Mouse (Mus musculus): ENCODE results near the gene Gnaq.
"Not testable (repeated sequence)": the region's sequence is repeated elsewhere in the genome, so short reads cannot be mapped to it uniquely, and the experiment has no call there.

The Gnaq gene

DNA sequence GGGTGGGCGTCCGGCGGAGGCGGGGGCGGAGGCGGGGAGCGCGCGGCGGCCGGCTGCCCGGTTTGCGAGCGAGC lies at the start of gene Gnaq:
Gene Gnaq (plus strand): TSS at position 41 of the 74 bp plus-strand sequence.
- DNase-seq (ENCODE audit: low read depth in 2 of 2, low spot score in 2 of 2), result no peak

- not testable (repeated sequence) for DNase-seq (ENCODE audit: low read depth in 2 of 2, low spot score in 2 of 2)
Observed at GRCm38 (mm10) chr19:16083981-16084630, 48.5 kb upstream of the Gnaq start.

- no peak for DNase-seq (ENCODE audit: low read depth in 2 of 2, low spot score in 2 of 2)
Observed at GRCm38 (mm10) chr19:16085248-16085647, 47.4 kb upstream of the Gnaq start.

GRCm38 (mm10) chr19:16086154-16086553 lies 46.5 kb upstream of the Gnaq start:
- peak in 1 of 2 experiments; percentile 3 for DNase-seq (ENCODE audit: low read depth in 2 of 2, low spot score in 2 of 2)

GRCm38 (mm10) chr19:16086581-16086980 lies 46.0 kb upstream of the Gnaq start:
- DNase-seq (ENCODE audit: low read depth in 2 of 2, low spot score in 2 of 2), result no peak

DNA sequence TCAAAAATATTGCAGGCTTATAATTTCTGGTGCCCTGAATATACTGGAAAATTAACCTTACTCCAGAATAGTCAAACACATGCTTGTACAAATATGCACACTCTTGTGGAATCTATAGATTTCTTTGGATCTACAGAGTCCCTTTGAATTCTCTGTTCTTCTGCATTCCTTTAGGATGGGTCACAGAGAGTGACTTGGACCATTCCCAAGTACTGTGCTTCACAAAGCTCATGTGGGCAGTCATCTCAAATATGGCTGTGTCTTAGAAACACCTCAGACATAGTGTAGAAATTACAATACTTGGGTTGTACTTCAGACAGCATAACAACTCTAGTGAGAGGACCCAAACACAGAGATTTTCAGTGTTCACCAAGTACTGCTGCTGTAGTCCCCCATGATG lies 45.2 kb upstream of the Gnaq start:
- DNase-seq (ENCODE audit: low read depth in 2 of 2, low spot score in 2 of 2), result no peak

GRCm38 (mm10) chr19:16093616-16094015 lies 39.0 kb upstream of the Gnaq start:
- no peak for DNase-seq (ENCODE audit: low read depth in 2 of 2, low spot score in 2 of 2)

- no peak for DNase-seq (ENCODE audit: low read depth in 2 of 2, low spot score in 2 of 2)
Observed at GRCm38 (mm10) chr19:16109901-16110300, 22.7 kb upstream of the Gnaq start.

- DNase-seq (ENCODE audit: low read depth in 2 of 2, low spot score in 2 of 2), result no peak
Observed at GRCm38 (mm10) chr19:16110670-16111069, 22.0 kb upstream of the Gnaq start.

DNA sequence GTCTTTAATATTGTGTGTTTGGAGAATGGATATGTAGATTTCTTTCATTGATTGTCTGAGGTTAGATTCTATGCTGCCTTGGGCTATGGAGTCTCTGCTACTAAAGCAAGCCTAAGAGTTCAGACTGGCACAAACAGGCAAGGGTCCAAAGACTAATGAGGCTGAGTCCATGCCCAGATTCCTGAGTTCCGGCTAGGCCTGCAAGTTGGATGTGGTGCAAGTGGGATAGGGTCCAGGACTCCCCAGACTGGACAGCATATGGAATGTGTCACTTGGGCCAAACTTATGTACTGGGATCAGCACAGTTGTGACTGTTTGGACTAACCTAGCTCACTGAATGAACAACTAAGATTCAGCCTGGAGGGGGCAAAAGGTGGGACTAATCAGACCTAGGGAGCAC lies 19.3 kb upstream of the Gnaq start:
- no peak for DNase-seq (ENCODE audit: low read depth in 2 of 2, low spot score in 2 of 2)

DNA sequence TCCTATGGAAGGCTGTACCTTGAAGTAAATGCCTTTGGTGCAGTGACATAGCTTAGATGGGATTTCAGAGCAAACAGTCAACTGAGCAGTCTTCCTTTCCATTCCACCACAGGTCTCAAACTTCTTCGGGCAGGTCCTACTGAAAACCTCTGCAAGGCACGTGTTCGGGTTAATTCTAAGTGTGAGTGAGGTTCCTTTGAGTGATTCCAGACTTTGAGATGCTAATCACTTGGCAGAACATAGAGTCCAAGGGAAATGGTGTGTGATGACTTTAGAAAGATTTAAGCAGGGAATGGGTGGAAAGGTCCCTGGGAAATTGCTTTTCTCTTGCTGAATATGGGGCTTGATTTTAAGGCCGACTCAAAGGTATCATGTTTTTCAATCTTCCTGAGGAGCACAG lies 14.2 kb upstream of the Gnaq start:
- DNase-seq (ENCODE audit: low read depth in 2 of 2, low spot score in 2 of 2), result no peak

DNA sequence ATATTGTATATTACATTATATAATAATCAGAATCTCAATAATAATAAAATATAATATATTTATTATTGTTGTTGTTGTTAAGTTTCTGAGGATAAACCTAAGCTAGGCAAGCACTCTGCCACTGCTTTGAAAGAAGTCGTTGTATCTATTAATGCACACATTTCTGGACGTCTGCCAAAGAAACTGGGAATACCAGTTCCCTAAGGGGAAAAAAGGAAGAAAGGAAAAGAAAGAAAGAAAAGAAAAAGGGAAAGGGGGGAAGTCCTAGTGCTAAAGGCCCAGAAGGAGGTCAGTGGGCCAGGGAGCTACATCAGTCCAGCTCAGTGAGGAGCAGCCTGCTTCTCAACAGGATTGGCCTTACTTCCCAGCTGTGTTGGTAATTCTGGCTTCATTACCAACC lies 11.3 kb upstream of the Gnaq start:
- DNase-seq (ENCODE audit: low read depth in 2 of 2, low spot score in 2 of 2), result no peak

DNA sequence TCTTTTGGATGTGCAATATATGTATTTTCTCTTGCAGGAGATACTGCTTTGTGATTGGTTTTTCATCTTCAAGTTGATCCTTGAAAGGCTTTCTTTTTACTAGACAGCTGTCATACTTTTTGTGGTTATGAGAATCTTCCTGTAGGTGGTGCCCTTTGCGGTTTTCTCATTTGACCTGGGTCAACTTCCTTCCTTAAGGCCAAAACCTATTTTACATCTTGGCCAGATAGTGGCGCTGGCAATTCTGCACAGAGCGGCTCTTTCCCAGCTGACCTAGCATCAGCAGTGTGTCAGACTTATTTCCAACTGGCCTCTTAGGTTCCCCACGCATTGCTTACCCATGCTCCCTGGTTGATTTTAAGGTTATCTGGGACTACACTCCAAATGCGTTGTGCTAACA lies 3.9 kb upstream of the Gnaq start:
- DNase-seq (ENCODE audit: low read depth in 2 of 2, low spot score in 2 of 2), result no peak

DNA sequence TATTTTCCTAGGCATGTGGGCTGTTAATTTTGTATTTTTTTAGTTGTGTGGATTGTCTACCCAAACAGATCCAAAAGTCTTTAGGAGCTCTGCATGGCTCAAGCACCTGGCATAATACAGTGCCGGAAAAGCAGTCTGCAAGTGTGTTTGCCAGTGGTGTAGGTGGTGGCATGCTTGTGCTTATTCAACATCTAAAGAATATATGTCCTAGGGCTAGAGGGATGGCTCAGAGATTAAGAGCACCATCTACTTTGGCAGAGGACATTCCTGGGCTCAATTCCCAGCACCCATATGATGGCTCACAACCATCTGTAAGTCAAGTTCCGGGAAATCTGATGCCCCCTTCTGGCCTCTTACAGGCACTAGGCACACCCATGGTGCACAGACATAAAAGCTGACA lies 3.5 kb upstream of the Gnaq start:
- no peak for DNase-seq (ENCODE audit: low read depth in 2 of 2, low spot score in 2 of 2)

GRCm38 (mm10) chr19:16130476-16130875 lies 2.2 kb upstream of the Gnaq start:
- DNase-seq (ENCODE audit: low read depth in 2 of 2, low spot score in 2 of 2), result no peak

DNA sequence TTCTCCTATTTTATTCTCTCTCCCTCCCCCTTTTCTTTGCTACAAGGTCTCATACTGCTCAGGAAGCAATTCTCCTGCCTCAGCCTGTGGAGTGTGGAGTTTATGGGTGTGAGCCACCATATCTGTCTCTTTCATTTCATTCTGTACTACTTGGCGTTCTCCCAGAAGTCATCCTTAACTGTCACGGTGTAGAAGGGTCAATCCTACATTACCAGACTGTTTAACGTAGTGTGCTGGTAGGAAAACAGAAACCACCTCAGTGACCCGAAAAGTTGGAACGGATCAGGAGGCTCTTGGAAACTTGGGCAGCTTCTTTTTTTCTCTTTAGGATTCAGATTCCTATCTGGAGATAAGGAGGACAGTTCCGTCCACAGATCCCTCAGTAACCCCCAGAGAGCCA lies 800 bp upstream of the Gnaq start:
- DNase-seq (ENCODE audit: low read depth in 2 of 2, low spot score in 2 of 2), result no peak

DNA sequence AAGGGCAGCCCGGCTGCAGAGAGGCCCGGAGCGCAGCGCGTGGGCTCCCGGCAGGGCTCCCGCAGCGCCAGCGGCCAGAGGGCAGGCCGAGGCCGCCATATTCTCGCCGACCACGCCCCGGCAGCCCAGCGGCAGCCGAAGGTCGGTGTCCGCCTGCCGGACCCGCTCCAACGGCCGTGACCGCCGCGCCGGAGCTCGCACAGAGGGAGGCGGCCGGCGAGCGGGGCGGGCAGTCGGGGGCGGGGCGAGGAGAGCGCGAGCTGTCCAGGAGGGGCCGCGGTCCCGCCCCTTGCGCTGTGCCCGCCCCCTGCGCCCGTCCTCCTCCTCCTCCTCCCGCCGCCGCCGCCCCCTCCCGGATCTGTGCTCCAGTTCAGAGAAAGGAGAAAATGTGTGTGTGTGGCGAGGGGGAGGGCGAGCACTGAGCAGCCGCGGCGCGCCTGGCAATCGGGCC lies 266 bp upstream of the Gnaq start:
- DNase-seq (ENCODE audit: low read depth in 2 of 2, low spot score in 2 of 2), result peak; percentile 28 to 58

GRCm38 (mm10) chr19:16132865-16133720 lies 462 bp downstream of the Gnaq start:
- peak; percentile 32 to 49 for DNase-seq (ENCODE audit: low read depth in 2 of 2, low spot score in 2 of 2)

DNA sequence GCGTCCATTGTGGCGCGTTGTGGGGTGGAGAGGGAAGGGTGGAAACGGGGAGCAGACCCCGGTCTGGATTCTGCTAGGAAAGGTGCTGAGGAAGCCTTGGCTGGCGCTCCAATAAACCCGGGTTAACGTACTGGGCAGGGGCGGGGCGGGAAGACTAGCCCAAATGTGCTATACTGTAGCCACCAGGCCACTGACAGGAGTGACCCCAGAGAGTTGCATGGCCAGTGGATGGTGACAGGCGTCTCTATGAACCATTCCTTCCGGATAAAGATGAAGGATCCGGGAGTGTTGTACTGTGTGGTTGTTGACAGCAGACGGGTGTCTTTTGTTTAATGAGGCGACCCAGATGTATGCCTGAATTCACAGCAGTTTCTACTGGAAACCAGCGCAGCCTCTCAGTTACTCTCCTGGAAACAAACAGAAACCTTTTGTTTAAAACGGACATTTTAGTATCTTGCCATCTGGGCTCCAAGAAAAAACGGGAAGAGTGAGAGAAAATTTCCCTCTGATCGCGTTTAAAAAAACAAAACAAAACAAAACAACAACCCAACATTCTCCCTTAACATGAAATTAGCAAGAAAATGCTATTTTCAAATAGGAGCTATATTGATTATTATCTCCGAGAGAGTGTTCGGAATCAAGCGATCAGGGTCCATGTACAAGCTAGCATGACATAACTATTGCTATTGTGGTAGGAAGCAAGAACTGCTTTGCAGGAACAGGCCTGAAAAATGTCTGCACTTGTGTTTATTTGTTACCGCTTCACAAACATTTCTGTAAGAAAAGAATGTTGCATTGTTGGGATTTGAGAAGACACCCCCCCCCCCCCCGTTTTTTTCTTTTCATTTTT lies 1.3 kb downstream of the Gnaq start:
- DNase-seq (ENCODE audit: low read depth in 2 of 2, low spot score in 2 of 2), result peak in 1 of 2 experiments; percentile 9

DNA sequence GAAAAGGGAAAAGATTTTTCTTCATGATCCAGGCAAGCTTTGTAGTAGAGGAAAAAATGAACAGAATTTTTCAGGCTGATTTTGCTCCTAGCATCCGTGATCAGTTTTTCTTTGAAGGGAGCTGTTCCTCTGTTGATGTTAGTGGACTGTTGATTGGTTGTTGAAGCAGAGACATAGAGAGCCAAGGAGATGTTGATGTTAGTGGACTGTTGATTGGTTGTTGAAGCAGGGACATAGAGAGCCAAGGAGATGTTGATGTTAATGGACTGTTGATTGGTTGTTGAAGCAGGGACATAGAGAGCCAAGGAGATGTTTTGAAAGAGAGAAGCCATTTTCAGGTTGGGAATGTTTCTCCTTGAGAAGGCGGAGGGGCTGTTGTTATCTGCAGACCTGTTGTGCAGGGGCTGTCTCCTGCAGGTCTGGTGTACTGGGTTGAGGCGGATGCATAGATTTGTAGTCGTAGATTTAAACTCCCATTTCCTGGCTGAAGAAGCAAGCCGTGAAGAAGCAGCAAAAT lies 5.5 kb downstream of the Gnaq start:
- no peak for DNase-seq (ENCODE audit: low read depth in 2 of 2, low spot score in 2 of 2)

DNA sequence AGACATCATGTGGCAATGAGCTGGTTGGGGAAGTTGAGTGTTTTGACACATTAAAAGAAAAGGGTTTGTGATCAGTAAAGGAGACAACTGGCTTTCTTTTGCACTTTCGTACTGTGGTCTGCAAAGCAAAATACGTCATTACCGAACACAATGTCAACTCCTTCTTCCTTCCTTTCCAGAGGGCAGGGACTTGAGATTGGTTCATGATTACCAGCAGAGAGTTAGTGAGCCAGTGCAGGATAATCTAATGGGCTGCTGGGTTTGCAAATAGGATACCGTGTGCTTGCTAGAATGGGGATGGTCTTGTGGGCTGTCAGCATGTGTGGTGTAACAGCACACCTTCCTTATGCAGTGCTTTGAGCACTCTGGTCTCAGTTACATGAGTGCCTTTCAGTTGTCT lies 8.1 kb downstream of the Gnaq start:
- no peak for DNase-seq (ENCODE audit: low read depth in 2 of 2, low spot score in 2 of 2)

DNA sequence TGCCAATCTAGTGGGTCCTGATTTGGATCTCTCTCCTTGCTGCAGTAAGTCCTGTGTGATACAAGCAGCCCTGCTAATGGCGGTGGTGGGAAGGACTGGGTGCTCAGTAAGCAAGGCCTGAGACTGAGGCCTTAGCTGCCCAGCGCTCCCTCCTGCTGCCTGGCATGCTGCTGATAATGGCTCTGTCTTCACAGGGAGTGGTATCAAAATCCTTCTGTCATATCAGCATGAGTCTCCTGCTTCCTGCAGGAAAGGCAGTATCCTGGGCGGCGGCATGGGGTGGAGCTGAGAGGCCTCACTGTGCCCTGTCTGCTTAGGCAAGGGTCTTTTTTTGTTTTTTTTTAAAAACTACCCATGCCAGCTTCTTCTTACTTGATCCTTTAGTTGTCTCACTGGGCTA lies 9.2 kb downstream of the Gnaq start:
- no peak for DNase-seq (ENCODE audit: low read depth in 2 of 2, low spot score in 2 of 2)
